In genomic region chr8:79381771-79382170, GRCm38 (mm10) we compare ENCODE assay signal across 10 mouse cellular contexts. TPM values are rescaled to one million over a fixed set of nuclear protein-coding genes. Genes with fewer than 3 reads are reported as not detected.
DNase-seq lines count a peak whose midpoint lies in the region; ATAC-seq and TF ChIP-seq lines count a peak whose summit lies in the region.
"Had no signal": no experiment of that assay in that cellular context is flagged by ENCODE, and none has a peak within 500 bp of the region (broad histone marks: within the 10 kb centered on the region; RNA-seq: fewer than 3 reads in every experiment).

No protein-coding gene starts in this region.

- H3K4me2 ChIP-seq in hindbrain, embryonic 14.5 days (replicated peaks): no peak overlapping the region
- no peak overlapping the region for H3K4me2 ChIP-seq in stomach, embryonic 14.5 days (replicated peaks; ENCODE audit: low read depth, low read length)
- no peak overlapping the region for H3K4me2 ChIP-seq in stomach, postnatal 0 days (replicated peaks; ENCODE audit: low read depth)
- H3K4me2 ChIP-seq in stomach, embryonic 16.5 days (ENCODE audit: low read depth, low read length): no peak overlapping the region

- TF ChIP-seq CTCF in stomach, postnatal 0 days (IDR thresholded peaks at IDR 0.05; ENCODE audit: low read depth): no peak
- TF ChIP-seq CTCF in thymus, adult 2 months (IDR thresholded peaks at IDR 0.05; ENCODE audit: borderline replicate concordance, control insufficient read depth, extremely low read depth, insufficient read depth, low read length, poor library complexity): no peak

- TF ChIP-seq POLR2A in thymus, adult 2 months (IDR thresholded peaks at IDR 0.05; ENCODE audit: control insufficient read depth, extremely low read depth, insufficient read depth, low read length, poor library complexity): no peak

- peaks cover 7% of the 10 kb centered on the region; the same call in 1 of the 2 replicates for H3K36me3 ChIP-seq in hindbrain, embryonic 14.5 days (replicated peaks; ENCODE audit: control insufficient read depth, insufficient read depth)
- H3K36me3 ChIP-seq in hindbrain, embryonic 10.5 days: peaks cover 15% of the 10 kb centered on the region
- peaks cover 5% of the 10 kb centered on the region; the same call in 1 of the 2 replicates for H3K36me3 ChIP-seq in stomach, embryonic 14.5 days (ENCODE audit: control insufficient read depth, insufficient read depth, low read length)
- peaks cover 2% of the 10 kb centered on the region; the same call in 1 of the 2 replicates for H3K36me3 ChIP-seq in stomach, postnatal 0 days (ENCODE audit: control insufficient read depth, insufficient read depth, low read length)
- H3K36me3 ChIP-seq in stomach, embryonic 16.5 days (ENCODE audit: control insufficient read depth, insufficient read depth, low read length): no peaks in the 10 kb centered on the region
- no peaks in the 10 kb centered on the region for H3K36me3 ChIP-seq in thymus, adult 2 months (ENCODE audit: control insufficient read depth, insufficient read depth, low read length)

- WGBS in hindbrain, embryonic 14.5 days: 43% methylated on average over 6 of the region's 6 CpGs
- WGBS in hindbrain, embryonic 10.5 days: 70% methylated on average over 6 of the region's 6 CpGs
- 61% methylated on average over 6 of the region's 6 CpGs for WGBS in stomach, embryonic 14.5 days
- 64% methylated on average over 6 of the region's 6 CpGs for WGBS in stomach, postnatal 0 days
- 53% methylated on average over 6 of the region's 6 CpGs for WGBS in stomach, embryonic 16.5 days
- 48% methylated on average over 6 of the region's 6 CpGs for WGBS in thymus, adult 2 months

- TF ChIP-seq EP300 in stomach, postnatal 0 days (optimal IDR thresholded peaks at IDR 0.05): no peak

- H3K27ac ChIP-seq in hindbrain, embryonic 14.5 days: no peak overlapping the region
- no peak overlapping the region for H3K27ac ChIP-seq in hindbrain, embryonic 10.5 days
- no peak overlapping the region for H3K27ac ChIP-seq in stomach, embryonic 14.5 days (ENCODE audit: low read length)
- no peak overlapping the region for H3K27ac ChIP-seq in stomach, postnatal 0 days (replicated peaks)
- no peak overlapping the region for H3K27ac ChIP-seq in stomach, embryonic 16.5 days (ENCODE audit: low read length)
- no peak overlapping the region for H3K27ac ChIP-seq in thymus, adult 2 months (ENCODE audit: control insufficient read depth, insufficient read depth, low read length)

- H3K9ac ChIP-seq in hindbrain, embryonic 14.5 days: no peak overlapping the region
- H3K9ac ChIP-seq in stomach, embryonic 14.5 days (replicated peaks; ENCODE audit: low read depth, low read length): no peak overlapping the region
- no peak overlapping the region for H3K9ac ChIP-seq in stomach, postnatal 0 days (ENCODE audit: low read length)
- no peak overlapping the region for H3K9ac ChIP-seq in stomach, embryonic 16.5 days (ENCODE audit: low read length)

- peak; percentile 46; the same call in 1 of the 2 replicates for ATAC-seq in hindbrain, embryonic 14.5 days (ENCODE audit: low FRiP score)
- peak; percentile 56; the same call in 1 of the 2 replicates for ATAC-seq in stomach, embryonic 14.5 days (ENCODE audit: insufficient number of reproducible peaks, insufficient read depth, low FRiP score, low read depth)
- no peak; the same call in 1 of the 2 replicates for ATAC-seq in stomach, postnatal 0 days (ENCODE audit: low FRiP score, low TSS enrichment)
- ATAC-seq in hematopoietic stem cell, adult 5-6 weeks (replicated peaks in 1 of 2; ENCODE audit: insufficient read depth in 1 of 2, low FRiP score in 2 of 2, low TSS enrichment in 1 of 2, low read depth in 1 of 2, poor library complexity in 2 of 2, severe bottlenecking in 2 of 2): peak; percentile 36 to 44; a peak in 1 of 4 replicates
- peak; percentile 69 for ATAC-seq in stomach, embryonic 16.5 days (ENCODE audit: insufficient read depth, low FRiP score)

- H3K9me3 ChIP-seq in hindbrain, embryonic 14.5 days (ENCODE audit: control insufficient read depth, low read length): no peaks in the 10 kb centered on the region
- 0 out of 2 replicates have a peak, but pooled peaks cover 2% of the 10 kb centered on the region for H3K9me3 ChIP-seq in hindbrain, embryonic 10.5 days
- no peaks in the 10 kb centered on the region for H3K9me3 ChIP-seq in stomach, embryonic 14.5 days (ENCODE audit: control insufficient read depth, low read depth, low read length)
- no peaks in the 10 kb centered on the region for H3K9me3 ChIP-seq in stomach, postnatal 0 days (ENCODE audit: control insufficient read depth, low read length)
- no peaks in the 10 kb centered on the region for H3K9me3 ChIP-seq in stomach, embryonic 16.5 days (replicated peaks; ENCODE audit: control insufficient read depth, low read length)

- H3K4me3 ChIP-seq in hindbrain, embryonic 14.5 days (replicated peaks; ENCODE audit: low read length): no peak overlapping the region
- no peak overlapping the region for H3K4me3 ChIP-seq in hindbrain, embryonic 10.5 days
- no peak overlapping the region for H3K4me3 ChIP-seq in stomach, embryonic 14.5 days (ENCODE audit: low read depth, low read length)
- no peak overlapping the region for H3K4me3 ChIP-seq in stomach, postnatal 0 days (ENCODE audit: low read depth, low read length)
- H3K4me3 ChIP-seq in stomach, embryonic 16.5 days (replicated peaks; ENCODE audit: low read length): no peak overlapping the region
- no peak overlapping the region for H3K4me3 ChIP-seq in thymus, adult 2 months (ENCODE audit: control insufficient read depth, insufficient read depth, low read length)

- H3K4me1 ChIP-seq in hindbrain, embryonic 14.5 days (replicated peaks; ENCODE audit: control insufficient read depth, insufficient read depth, low read length): peaks cover 40% of the 10 kb centered on the region
- H3K4me1 ChIP-seq in hindbrain, embryonic 10.5 days (replicated peaks): peaks cover 69% of the 10 kb centered on the region
- H3K4me1 ChIP-seq in stomach, embryonic 14.5 days (ENCODE audit: control insufficient read depth, insufficient read depth, low read length): peaks cover 13% of the 10 kb centered on the region
- no peaks in the 10 kb centered on the region for H3K4me1 ChIP-seq in stomach, postnatal 0 days (replicated peaks; ENCODE audit: control insufficient read depth, insufficient read depth)
- peaks cover 25% of the 10 kb centered on the region; the same call in 1 of the 2 replicates for H3K4me1 ChIP-seq in stomach, embryonic 16.5 days (ENCODE audit: control insufficient read depth, insufficient read depth, low read length)
- peaks cover 26% of the 10 kb centered on the region for H3K4me1 ChIP-seq in thymus, adult 2 months (replicated peaks; ENCODE audit: control insufficient read depth, insufficient read depth, low read length)

- no peak for DNase-seq in hindbrain, embryonic 14.5 days (ENCODE audit: low spot score)
- DNase-seq in hindbrain, embryonic 10.5 days (ENCODE audit: low spot score): no peak
- no peak for DNase-seq in stomach, postnatal 0 days (ENCODE audit: low spot score)
- DNase-seq in spleen, postnatal 36 days (ENCODE audit: low spot score in 2 of 2): no peak
- DNase-seq in thymus, adult 2 months: no peak
- DNase-seq: cerebellum, adult 9-10 months; lung, adult 18-20 months had no signal

- no peaks in the 10 kb centered on the region for H3K27me3 ChIP-seq in hindbrain, embryonic 14.5 days (ENCODE audit: control insufficient read depth, insufficient read depth, low read length)
- H3K27me3 ChIP-seq in hindbrain, embryonic 10.5 days (ENCODE audit: insufficient read depth, poor library complexity, severe bottlenecking): no peaks in the 10 kb centered on the region
- H3K27me3 ChIP-seq in stomach, embryonic 14.5 days (ENCODE audit: control insufficient read depth, insufficient read depth, low read length): no peaks in the 10 kb centered on the region
- no peaks in the 10 kb centered on the region for H3K27me3 ChIP-seq in stomach, postnatal 0 days (ENCODE audit: control insufficient read depth, insufficient read depth, low read length)
- H3K27me3 ChIP-seq in stomach, embryonic 16.5 days (ENCODE audit: control insufficient read depth, insufficient read depth, low read length): no peaks in the 10 kb centered on the region
- H3K27me3 ChIP-seq in thymus, adult 2 months (ENCODE audit: control insufficient read depth, insufficient read depth, low read length): no peaks in the 10 kb centered on the region

RNA-seq across cellular contexts. Expression of gene Smad1, which starts 17.5 kb away (rescaled TPM):
- polyA plus RNA-seq in hindbrain, embryonic 14.5 days (2014; fragmentation: Nextera tagmentation; extraction: Ambion mirVana): 75.5 and 84.3 TPM in 2 replicates
- 41.5 and 45.9 TPM in 2 replicates for polyA plus RNA-seq in hindbrain, embryonic 10.5 days (2016; fragmentation: Nextera tagmentation; extraction: Ambion mirVana)
- polyA plus RNA-seq in stomach, embryonic 14.5 days (2014; fragmentation: Nextera tagmentation; extraction: Ambion mirVana): 50.5 and 54.8 TPM in 2 replicates
- 25.9 and 31.5 TPM in 2 replicates for polyA plus RNA-seq in stomach, postnatal 0 days (2015; fragmentation: Nextera tagmentation; extraction: Ambion mirVana)
- total RNA-seq in hematopoietic stem cell, adult 5-6 weeks (2017): 27.1 and 32.6 TPM in 2 replicates
- 33.0 and 37.4 TPM in 2 replicates for polyA plus RNA-seq in stomach, embryonic 16.5 days (2015; fragmentation: Nextera tagmentation; extraction: Ambion mirVana)
- 48.0 and 55.4 TPM in 2 replicates for polyA plus RNA-seq in thymus, adult 2 months (2012; rRNA removed)
